Mouse (Mus musculus): Measurements from ENCODE around the gene Reps2.

The Reps2 gene

DNA sequence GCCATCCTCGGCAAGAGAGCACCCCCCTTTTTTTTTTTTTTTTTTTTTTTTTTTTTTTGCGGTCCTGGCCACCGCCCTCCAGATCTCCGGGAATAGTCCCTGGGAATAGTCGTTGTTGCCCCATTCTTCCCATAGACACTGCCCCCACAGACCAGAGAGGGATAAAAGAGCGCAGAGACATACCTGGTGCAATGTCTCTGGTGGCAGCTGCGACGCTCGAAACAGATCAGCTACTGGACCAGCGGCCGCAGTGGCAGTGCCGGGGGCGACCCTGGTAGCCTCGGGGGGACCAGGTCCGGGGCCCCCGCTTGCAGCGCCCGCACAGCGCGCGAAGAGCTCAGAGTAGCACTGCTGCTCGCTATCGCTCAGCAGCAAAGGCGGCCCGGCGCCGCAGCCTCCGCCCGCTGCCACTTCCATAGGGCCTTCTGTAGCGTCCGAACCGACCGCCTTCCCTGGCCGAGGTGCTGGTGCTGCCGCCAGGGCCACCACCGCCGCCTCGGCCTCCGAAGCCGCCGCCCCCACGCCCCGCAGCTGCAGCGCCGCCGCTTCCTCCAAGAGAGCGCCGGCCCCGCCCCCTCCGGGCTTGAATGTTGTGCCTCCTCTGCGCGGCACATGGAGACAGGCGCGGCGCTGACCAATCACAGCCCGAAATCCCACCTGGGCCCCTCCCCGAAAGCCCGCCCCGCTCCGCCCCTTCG lies at the start of gene Reps2:
TSS of gene Reps2 (minus strand) at position 559 of the 698 bp plus-strand sequence.
- DNase-seq (ENCODE audit: low spot score in 2 of 2): peak; percentile 82 to 87

DNA sequence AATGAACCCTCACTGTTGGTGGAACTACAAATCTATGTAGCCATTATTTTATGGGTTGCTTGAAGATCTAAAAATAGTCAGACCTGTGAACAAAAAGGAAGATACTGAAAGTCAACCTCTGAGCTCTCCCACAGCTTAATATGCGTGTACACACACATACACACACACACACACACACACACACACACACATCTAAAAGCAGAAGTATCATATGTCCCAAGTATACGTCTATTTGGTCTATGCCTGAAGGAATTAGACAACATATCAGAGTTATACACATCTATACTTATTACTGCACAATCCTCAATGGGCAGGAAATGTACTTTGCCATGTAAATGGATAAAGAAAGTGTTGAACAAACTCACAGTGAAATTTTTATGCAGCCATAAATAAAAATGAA lies 47.8 kb upstream of the Reps2 start:
- DNase-seq (ENCODE audit: low spot score in 2 of 2): no peak

DNA sequence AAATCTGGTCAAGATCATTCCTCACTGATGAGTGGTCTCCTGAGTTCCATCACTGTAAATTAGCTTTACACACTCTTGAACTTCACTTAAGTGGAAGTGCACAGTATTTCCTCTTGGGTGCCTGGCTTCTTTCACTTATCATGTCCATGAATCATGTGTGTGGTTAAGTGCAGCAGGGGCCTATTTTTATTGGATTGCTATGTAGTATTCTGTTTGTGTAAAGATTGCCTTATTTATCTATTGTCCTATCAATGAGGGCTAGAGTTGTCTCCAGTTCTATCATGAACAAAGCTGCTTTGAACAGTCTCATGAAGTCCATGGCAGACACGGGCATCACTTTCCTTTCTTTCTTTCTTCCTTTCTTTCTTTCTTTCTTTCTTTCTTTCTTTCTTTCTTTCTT lies 41.9 kb upstream of the Reps2 start:
- DNase-seq (ENCODE audit: low spot score in 2 of 2): no peak

DNA sequence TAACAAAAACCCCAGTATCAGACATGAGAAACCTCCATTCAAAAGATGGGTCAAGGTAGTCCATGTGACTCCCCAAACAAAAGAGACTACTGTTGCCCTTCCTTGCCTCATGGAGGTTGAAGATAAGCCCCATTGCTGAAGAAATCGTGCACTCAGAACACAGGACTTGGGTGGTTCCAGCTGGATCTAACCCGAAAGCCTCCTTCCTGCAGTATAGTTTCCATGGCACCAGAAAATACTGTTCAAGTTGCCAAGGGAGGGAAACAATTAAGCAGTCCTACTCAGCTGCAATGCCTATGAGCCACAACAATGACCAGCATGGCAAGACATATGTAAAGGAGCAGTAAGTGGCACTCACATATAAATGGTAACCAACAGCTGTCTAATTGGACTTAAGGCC lies 36.1 kb upstream of the Reps2 start:
- DNase-seq (ENCODE audit: low spot score in 2 of 2): peak in 1 of 2 experiments; percentile 20

DNA sequence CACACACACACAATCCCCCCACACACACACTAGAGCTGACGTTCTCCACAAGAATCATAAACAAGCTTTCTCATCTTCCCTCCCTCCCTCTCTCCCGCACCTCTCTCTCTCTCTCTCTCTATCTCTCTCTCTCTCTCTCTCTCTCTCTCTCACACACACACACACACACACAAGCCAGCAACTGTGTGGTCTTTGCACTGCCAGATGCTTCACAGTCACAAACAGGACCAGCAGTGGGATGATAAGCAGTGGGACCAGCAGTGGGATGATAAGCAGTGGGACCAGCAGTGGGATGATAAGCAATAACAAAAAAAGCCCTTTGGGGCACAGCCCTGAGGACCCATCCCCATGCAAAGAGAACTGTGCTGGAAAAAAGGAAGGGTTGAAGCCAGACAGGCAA lies 35.4 kb upstream of the Reps2 start:
- DNase-seq (ENCODE audit: low spot score in 2 of 2): no peak

DNA sequence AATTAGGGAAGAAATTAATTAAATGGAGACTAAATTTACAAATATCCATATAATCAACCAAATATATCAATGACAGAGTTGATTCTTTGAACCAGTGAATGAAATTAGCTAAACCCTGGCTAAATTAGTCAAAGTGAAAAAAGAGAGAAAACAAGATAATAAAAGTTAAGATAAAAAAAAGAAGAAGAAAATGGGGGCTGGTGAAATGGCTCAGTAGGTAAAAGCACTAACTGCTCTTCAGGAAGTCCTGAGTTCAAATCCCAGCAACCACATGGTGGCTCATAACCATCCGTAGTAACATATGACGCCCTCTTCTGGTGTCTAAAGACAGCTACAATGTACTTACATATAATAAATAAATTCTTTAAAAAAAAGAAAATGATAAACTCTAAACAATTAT lies 22.7 kb upstream of the Reps2 start:
- DNase-seq (ENCODE audit: low spot score in 2 of 2): no peak

DNA sequence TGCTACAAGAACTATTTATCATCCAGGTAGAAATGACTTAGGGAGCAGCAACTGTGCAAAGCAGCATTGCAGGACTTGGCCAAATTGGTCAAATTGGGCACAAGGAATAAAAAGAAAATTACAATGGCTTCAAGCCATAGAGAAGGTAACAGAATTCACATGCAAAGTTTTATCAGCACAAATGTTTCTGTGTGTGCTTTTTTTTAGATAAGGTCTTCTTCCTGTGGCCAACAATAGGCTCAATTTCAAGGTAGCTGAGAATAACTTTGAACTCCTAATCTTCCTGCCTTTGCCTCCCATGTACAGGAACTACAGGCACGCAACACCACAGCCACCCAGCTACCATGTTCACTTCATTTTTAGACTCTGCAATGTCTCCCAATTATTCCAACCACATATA lies 16.7 kb upstream of the Reps2 start:
- DNase-seq (ENCODE audit: low spot score in 2 of 2): no peak

DNA sequence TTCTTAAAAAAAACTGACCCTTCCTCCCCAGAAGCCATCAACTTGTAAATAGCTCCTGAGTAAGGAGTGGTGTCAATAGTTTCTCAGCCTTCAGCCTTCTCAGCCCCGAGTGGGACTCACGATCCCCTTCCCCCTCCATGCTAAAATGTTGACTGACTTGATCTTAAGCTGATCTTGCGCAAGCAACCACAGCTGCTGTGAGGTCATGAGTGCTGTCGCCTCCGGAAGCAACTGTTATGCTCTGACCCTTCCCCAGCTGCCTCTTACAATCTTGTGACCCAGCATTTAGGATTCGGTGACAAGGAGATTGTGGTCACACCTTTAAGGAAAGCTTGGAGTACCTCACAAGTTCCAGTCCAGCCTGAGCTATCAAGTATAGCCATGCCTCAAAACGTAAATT lies 10.1 kb upstream of the Reps2 start:
- no peak for DNase-seq (ENCODE audit: low spot score in 2 of 2)

DNA sequence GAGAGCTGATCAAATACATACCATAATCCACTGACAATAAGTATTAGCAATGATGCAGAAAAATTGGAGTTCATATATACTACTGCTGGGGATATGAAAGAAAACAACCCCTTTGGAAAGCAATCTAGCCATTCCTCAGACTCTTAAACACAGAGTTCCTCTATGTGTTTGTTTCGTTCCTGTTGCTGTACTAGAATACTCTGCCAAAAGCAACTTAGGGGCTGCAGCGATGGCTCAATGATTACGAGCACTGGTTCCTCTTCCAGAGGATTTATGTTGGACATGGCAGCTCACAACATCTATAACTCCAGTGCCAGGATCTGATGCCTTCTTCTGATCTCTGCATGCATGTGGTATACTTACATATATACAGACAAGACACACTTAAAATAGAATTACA lies 9.0 kb upstream of the Reps2 start:
- DNase-seq (ENCODE audit: low spot score in 2 of 2): no peak

DNA sequence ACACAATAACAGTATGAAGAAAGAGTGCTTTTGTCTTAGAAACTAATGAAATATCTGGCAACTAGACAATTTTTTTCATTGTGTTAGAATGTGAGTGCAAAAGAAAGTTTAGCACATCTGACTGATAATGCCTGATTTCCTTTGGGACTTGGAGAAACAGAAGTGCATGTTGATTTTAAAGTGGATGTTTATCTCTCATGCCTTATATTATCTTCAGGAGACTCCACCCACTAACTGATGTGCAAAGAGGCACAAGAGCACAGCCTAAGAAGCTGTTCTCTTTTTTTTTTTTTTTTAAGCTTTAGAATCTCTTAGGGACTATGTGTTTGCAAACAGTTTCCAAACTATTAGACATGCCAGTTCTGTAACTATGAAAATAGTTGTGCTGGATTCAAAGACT lies 7.7 kb upstream of the Reps2 start:
- DNase-seq (ENCODE audit: low spot score in 2 of 2): no peak

DNA sequence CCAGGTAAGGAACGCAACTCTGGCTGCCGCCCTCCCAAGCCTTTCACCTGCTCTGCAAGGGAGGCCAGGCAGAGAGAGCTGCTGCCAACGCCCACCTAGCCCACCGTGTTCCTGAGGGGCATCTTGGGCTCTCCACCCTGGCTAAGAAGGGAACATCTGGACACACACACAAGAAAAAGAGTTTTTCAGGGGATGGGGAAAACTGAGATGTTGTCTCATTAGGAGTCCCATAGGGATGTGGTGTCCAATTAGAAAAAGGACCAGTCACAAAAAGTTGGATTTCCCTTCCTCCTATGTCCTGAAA lies 292 bp upstream of the Reps2 start:
- DNase-seq (ENCODE audit: low spot score in 2 of 2): no peak

DNA sequence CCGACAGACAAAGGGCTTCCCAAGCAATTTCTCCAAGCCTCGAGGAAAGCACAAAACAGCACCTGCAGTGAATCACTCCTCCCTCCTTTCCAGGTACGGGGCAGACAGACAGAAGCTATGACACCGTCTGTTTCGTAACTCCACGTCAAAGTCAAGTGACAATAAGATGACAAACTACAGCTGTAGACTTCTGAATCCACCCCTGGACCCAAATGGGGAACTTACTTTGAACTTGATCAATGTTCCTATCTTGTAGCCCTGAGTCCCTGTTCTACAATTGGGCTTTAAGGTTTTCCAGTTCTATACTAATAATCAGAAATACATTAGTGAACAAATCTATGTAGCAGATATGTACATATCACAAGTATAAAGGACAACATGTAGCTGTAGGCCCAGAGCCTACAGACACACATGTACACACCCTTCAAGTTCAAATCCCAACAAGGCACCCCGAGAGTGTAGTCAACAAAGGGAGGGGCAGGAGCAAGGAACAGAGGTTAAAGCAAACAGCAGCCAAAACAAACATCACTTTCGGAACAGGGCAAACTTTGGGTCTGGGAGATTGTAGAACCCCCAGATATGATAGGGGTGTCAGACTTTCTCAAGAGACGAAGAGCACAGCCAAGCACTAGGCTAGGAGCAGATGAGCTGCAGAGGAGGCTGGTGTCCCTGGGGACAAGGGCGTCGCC lies 903 bp downstream of the Reps2 start:
- DNase-seq (ENCODE audit: low spot score in 2 of 2): peak in 1 of 2 experiments; percentile 21

DNA sequence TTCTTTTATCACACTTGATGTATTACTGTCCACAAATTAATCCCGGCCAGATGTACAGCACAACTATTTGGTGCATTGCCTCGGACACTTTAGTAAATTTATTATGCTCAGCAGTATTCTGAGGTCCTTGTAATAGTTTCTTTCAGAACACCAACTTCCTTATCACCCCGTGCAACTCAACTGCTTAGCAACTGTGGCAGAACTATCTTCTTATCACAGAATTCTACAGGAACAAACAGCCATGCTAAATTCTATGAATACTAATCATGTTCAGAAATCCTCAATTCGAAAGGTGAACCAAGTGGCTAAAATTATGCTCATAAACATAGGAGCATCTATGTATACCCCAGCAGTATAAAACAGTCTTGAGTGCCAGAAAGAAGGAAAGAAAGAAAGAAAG lies 1.7 kb downstream of the Reps2 start:
- DNase-seq (ENCODE audit: low spot score in 2 of 2): no peak

DNA sequence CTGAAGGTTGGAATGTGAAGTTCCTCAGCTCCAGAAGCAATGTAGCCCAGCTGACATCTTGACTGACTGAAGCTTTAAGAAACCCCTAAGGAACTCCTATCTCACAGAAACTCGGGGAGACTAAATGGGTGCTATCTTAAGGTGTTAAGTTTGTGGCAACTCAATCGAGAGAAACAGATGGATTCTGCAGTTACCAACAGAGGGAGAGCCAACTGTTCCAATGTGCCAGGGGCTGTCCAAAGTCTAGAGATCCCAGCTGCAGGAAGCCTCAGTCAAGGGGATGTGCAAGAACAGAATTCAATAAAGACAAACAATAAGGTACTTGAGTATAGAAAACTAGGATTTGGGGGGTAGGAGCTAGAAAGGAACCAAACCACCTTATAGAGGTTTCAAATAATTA lies 8.3 kb downstream of the Reps2 start:
- no peak for DNase-seq (ENCODE audit: low spot score in 2 of 2)

DNA sequence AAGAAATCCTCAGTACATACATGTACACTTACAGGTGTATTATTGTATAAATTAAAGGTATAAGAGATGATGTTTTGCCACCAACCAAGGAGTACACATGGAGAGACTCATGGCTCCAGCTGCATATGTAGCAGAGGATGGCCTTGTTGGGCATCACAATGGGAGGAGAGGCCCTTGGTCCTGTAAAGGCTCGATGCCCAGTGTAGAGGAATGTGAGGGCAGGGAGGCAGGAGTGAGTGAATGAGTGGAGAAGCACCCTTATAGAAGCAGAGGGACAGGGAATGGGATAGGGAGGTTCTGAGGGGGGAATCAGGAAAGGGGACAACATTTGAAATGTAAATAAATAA lies 21.4 kb downstream of the Reps2 start:
- no peak for DNase-seq (ENCODE audit: low spot score in 2 of 2)

DNA sequence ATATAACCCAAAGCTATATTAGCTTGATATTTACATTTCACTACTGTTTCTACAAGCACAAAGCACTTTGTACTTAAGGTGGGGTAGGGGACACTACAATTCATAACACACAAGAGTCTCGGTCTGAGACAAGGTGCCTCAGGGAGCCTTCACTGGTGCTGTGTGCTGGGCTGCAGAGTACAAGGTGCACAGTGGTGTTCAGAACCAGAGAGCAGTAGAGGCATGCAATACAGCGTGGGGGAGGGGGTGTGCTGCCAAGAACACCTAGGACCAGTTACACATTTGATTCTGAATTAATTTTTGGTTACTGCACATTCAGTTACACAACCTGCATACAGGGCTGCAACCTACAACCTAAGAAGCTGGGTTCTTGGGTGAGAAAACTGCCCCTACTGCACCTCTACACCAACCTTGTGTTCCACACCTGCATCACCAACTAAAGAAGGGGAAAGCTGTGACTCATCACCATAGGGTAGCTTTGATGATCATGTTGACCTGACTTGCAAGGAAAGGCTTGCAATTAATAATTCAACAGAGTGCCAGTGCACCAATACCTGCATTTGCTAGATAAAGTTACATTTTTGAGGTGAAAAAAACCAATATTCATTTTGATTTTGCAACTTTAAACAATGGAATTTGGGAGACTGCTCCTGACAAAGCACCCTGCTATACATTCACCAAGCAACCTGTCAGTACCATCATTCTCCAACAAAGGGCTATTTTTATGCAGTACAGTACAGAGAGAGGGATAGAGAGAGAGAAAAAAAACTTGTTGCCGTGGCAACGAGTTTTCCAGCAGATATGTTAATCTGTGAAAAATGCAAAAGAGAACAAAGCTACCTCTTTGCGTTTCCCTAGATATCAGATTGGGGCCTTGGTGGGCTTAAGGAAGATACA lies 22.0 kb downstream of the Reps2 start:
- DNase-seq (ENCODE audit: low spot score in 2 of 2): peak; percentile 37 to 68

DNA sequence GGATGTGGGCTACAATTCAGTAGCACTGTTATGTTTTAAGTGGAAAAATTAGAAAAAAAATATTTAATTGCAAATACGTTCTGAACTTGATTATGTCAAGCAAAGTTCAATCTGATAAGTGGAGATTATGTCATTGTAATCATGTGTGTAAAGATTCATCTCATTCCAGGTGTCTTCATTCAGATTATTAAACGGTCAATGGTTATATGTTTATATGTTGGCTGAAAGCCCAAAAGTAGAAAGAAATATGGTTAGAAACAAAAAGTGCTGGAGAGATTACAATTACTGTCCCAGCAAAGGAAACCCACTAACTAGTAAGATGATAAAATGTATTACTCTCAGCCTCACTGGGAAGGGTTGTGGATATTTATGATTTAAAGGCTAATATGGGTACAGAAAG lies 23.7 kb downstream of the Reps2 start:
- DNase-seq (ENCODE audit: low spot score in 2 of 2): no peak

DNA sequence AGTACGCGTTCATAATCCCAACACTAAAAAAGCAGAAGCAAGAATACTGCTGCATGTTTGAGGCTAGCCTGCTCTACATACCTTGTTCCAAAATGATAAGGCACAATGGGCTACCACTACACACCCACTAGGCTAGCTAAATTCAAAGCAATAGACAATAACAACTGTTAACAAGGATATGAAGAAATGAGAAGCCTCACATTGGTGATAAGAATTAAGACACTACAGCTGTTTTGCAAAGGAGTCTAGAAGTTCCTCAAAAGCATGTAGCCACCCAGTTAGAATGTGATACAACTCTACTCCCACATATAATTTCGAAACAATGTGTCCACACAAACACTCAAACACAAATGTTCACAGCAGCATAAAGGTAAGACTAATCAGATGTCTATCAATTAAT lies 24.9 kb downstream of the Reps2 start:
- no peak for DNase-seq (ENCODE audit: low spot score in 2 of 2)

DNA sequence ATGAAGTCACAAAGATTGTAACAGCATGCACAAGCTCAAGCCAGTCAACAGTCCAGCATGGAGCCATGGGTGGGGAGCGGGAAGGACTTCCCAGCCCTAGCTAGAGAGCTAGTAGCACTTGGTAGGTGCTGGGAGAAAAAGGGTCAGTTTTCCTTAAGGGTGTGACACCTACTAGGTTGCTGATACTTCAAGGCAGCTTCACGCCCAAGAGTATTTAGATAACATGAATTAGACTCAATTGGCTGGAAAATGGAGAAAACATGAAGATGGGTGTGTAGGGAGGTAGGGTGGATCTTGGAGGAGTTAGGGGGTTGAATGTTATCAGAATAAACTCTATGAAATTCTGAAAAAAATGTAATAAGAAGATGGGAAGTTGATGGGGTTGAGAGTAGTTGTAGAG lies 37.3 kb downstream of the Reps2 start:
- no peak for DNase-seq (ENCODE audit: low spot score in 2 of 2)

DNA sequence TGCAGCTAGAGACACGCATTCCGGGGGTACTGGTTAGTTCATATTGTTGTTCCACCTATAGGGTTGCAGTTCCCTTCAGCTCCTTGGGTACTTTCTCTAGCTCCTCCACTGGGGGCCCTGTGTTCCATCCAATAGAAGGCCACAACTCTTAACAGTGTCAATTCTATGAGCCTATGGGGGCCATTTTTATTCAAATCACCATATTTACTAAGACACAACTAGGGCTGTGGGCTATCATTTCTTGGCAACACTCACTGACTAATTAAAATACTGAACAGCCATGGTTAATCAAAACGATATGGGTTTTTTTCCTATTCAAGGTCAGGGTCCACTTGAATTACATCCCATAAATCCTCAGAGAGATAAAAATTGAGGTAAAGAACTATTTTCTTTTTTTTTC lies 43.8 kb downstream of the Reps2 start:
- DNase-seq (ENCODE audit: low spot score in 2 of 2): no peak

DNA sequence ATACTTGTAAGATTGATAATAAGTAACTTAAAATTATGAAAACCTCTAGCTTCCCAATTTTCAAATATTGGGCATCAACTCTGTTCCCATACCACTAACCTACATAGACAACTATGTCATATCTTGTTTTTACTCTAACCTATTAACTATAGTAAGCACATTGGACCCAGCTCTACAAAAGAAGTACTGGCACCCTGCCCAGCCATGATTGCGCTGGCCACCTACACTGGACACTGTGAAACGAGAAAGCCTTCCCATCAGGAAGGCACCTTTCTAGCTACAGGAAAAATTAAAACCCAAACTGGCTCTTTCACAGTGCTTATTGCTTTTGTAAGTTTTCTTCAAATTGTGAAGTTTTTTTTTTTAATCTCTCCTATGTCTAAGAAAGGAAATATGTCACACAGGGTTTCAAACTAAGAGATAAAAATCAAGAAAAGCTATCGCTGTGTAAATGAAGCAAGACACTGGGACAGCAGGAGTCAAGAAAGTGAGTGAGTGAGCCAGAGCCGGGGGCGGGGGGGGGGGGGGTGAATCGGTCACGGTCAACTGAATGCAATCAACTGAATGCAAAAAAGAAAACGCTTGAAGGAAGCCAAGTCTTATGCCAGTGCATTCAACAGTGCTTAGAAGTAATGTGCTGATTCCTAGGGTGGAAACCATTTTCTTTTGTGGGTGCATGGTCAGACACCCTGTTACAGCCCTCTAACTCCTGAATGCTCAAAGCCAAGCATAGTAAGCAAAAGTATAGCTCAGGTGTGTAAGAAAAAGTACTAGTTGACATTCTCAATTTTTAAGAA lies 52.2 kb downstream of the Reps2 start:
- no peak for DNase-seq (ENCODE audit: low spot score in 2 of 2)

DNA sequence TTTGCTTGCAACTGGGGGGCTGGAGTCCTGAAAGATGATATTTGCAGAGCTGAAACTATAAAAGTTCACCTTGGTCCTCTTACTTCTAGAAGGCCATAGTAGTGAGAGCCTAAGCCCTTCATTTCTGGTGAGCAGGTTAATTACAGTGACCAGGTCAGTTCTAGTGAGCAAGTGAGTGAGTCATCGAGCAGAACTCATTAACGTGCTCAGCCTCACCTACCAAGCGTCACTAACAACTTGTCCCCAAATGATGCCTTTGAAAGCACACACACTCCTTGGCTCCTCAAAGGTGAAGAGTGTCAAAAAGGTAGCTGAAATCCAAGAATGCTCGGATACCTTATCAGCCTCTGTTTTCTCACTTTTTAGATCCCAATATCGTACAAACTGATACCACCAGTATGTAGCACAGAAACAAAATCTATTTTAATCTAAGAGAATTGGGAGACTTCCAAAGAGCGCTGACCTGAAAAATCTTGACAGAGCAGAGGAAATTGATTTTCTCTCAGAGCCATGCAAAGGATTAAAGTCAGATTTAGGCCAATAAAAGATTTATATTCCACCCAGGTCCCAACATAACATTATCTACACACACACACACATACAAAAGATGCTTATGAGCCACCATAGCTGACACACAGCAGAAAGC lies 53.2 kb downstream of the Reps2 start:
- DNase-seq (ENCODE audit: low spot score in 2 of 2): no peak
